Mouse (Mus musculus): Measurements from ENCODE around the gene Pou1f1. TPM values are rescaled to one million over a fixed set of nuclear protein-coding genes. Genes with fewer than 3 reads are reported as not detected.

Pou1f1 gene
- polyA plus RNA-seq, 1 experiment from 2014 or later: not detected

GRCm38 (mm10) chr16:65561963-65562863, 41.9 kb downstream of the Pou1f1 start, which contains the start of gene Chmp2b:
Chmp2b (minus strand) TSS chr16:65562726.
- peak within 1 kb of the TSS; percentile 85 for H3K27ac ChIP-seq (ENCODE audit: low read length)
- H3K9ac ChIP-seq (ENCODE audit: low read depth, low read length): peak within 1 kb of the TSS; percentile 91
- no peaks in the 10 kb centered on the region for H3K9me3 ChIP-seq (ENCODE audit: control insufficient read depth, low read length)
- H3K36me3 ChIP-seq (ENCODE audit: control insufficient read depth, insufficient read depth, low read length): no peaks in the 10 kb centered on the region
- peak within 1 kb of the TSS; percentile 94 for H3K4me3 ChIP-seq (ENCODE audit: low read length)
- peaks cover 14% of the 10 kb centered on the region for H3K4me1 ChIP-seq (ENCODE audit: control insufficient read depth, insufficient read depth, low read length)
- ATAC-seq: peak; percentile 83
- under 1% methylated on average over 69 of the region's 69 CpGs for WGBS
- peak within 1 kb of the TSS; percentile 73 for H3K4me2 ChIP-seq (ENCODE audit: low read depth, low read length)
- H3K27me3 ChIP-seq (replicated peaks; ENCODE audit: control insufficient read depth, insufficient read depth, low read length): no peaks in the 10 kb centered on the region

- WGBS: under 1% methylated on average over 10 of the region's 10 CpGs
- Histone ChIP-seq H3K9me3 (ENCODE audit: control insufficient read depth, low read length) (no peaks in the 10 kb centered on the region), H3K27me3 (replicated peaks; ENCODE audit: control insufficient read depth, insufficient read depth, low read length) (no peaks in the 10 kb centered on the region), H3K4me2 (ENCODE audit: low read depth, low read length) (peak overlapping the region; percentile 73), H3K27ac (ENCODE audit: low read length) (peak overlapping the region; percentile 33; the same call in 1 of the 2 replicates), H3K36me3 (ENCODE audit: control insufficient read depth, insufficient read depth, low read length) (no peaks in the 10 kb centered on the region), H3K4me3 (ENCODE audit: low read length) (peak overlapping the region; percentile 94), H3K4me1 (ENCODE audit: control insufficient read depth, insufficient read depth, low read length) (peaks cover 14% of the 10 kb centered on the region), H3K9ac (ENCODE audit: low read depth, low read length) (peak overlapping the region; percentile 91)
- peak; percentile 37 for ATAC-seq
Measured at GRCm38 (mm10) chr16:65562864-65563206, 42.5 kb downstream of the Pou1f1 start.

- Histone ChIP-seq H3K36me3 (ENCODE audit: control insufficient read depth, insufficient read depth, low read length) (no peaks in the 10 kb centered on the region), H3K4me2 (ENCODE audit: low read depth, low read length) (no peak overlapping the region), H3K9me3 (ENCODE audit: control insufficient read depth, low read length) (no peaks in the 10 kb centered on the region), H3K9ac (ENCODE audit: low read depth, low read length) (no peak overlapping the region), H3K4me1 (ENCODE audit: control insufficient read depth, insufficient read depth, low read length) (peaks cover 10% of the 10 kb centered on the region), H3K27me3 (replicated peaks; ENCODE audit: control insufficient read depth, insufficient read depth, low read length) (no peaks in the 10 kb centered on the region), H3K27ac (ENCODE audit: low read length) (peak overlapping the region; percentile 72), H3K4me3 (ENCODE audit: low read length) (no peak overlapping the region)
- WGBS: 42% methylated on average over 8 of the region's 8 CpGs
- no peak for ATAC-seq
Measured at GRCm38 (mm10) chr16:65564306-65564705, 44.0 kb downstream of the Pou1f1 start.

GRCm38 (mm10) chr16:65564951-65565350, 44.6 kb downstream of the Pou1f1 start:
- no peaks in the 10 kb centered on the region for H3K27me3 ChIP-seq (replicated peaks; ENCODE audit: control insufficient read depth, insufficient read depth, low read length)
- peak; percentile 75 for ATAC-seq
- H3K27ac ChIP-seq (ENCODE audit: low read length): no peak overlapping the region
- H3K36me3 ChIP-seq (ENCODE audit: control insufficient read depth, insufficient read depth, low read length): no peaks in the 10 kb centered on the region
- no peak overlapping the region for H3K4me2 ChIP-seq (ENCODE audit: low read depth, low read length)
- no peak overlapping the region for H3K9ac ChIP-seq (ENCODE audit: low read depth, low read length)
- H3K4me1 ChIP-seq (ENCODE audit: control insufficient read depth, insufficient read depth, low read length): peaks cover 6% of the 10 kb centered on the region; the same call in 1 of the 2 replicates
- no peaks in the 10 kb centered on the region for H3K9me3 ChIP-seq (ENCODE audit: control insufficient read depth, low read length)
- WGBS: 47% methylated on average over 1 of the region's 1 CpGs
- no peak overlapping the region for H3K4me3 ChIP-seq (ENCODE audit: low read length)

- Histone ChIP-seq H3K36me3 (ENCODE audit: control insufficient read depth, insufficient read depth, low read length) (no peaks in the 10 kb centered on the region), H3K9me3 (ENCODE audit: control insufficient read depth, low read length) (no peaks in the 10 kb centered on the region; the same call in 1 of the 2 replicates), H3K4me3 (ENCODE audit: low read length) (no peak overlapping the region), H3K27ac (ENCODE audit: low read length) (no peak overlapping the region), H3K4me1 (ENCODE audit: control insufficient read depth, insufficient read depth, low read length) (peaks cover 4% of the 10 kb centered on the region; the same call in 1 of the 2 replicates), H3K27me3 (replicated peaks; ENCODE audit: control insufficient read depth, insufficient read depth, low read length) (no peaks in the 10 kb centered on the region), H3K9ac (ENCODE audit: low read depth, low read length) (no peak overlapping the region), H3K4me2 (ENCODE audit: low read depth, low read length) (no peak overlapping the region)
- ATAC-seq: no peak
- WGBS: 77% methylated on average over 4 of the region's 4 CpGs
Measured at GRCm38 (mm10) chr16:65568853-65569252, 48.5 kb downstream of the Pou1f1 start.

GRCm38 (mm10) chr16:65577298-65578029, 57.2 kb downstream of the Pou1f1 start:
- H3K9ac ChIP-seq (ENCODE audit: low read depth, low read length): no peak overlapping the region
- WGBS: 51% methylated on average over 6 of the region's 6 CpGs
- no peaks in the 10 kb centered on the region for H3K4me1 ChIP-seq (ENCODE audit: control insufficient read depth, insufficient read depth, low read length)
- H3K36me3 ChIP-seq (ENCODE audit: control insufficient read depth, insufficient read depth, low read length): no peaks in the 10 kb centered on the region
- H3K27me3 ChIP-seq (replicated peaks; ENCODE audit: control insufficient read depth, insufficient read depth, low read length): no peaks in the 10 kb centered on the region
- ATAC-seq: no peak
- no peak overlapping the region for H3K4me3 ChIP-seq (ENCODE audit: low read length)
- no peak overlapping the region for H3K27ac ChIP-seq (ENCODE audit: low read length)
- H3K4me2 ChIP-seq (ENCODE audit: low read depth, low read length): no peak overlapping the region
- no peaks in the 10 kb centered on the region for H3K9me3 ChIP-seq (ENCODE audit: control insufficient read depth, low read length)

Other genes starting within 250 kb of the Pou1f1 start
- gene Chmp2b, start 42.2 kb downstream of the Pou1f1 start, polyA plus RNA-seq (2015; fragmentation: Nextera tagmentation; extraction: Ambion mirVana): 138 and 149 TPM in 2 replicates

Measured in intestine, embryonic 16.5 days (tissue).